Mouse (Mus musculus) thymus, adult 2 months (tissue): ENCODE measurements around the gene Fli1.

ENCODE experiments used
- CTCF ChIP-seq: fragments of 200-500 bp; IDR thresholded peaks from 2 replicates; pipeline ENCODE4 v1.5.1; 2012; ENCODE audit warnings: mild to moderate bottlenecking, control low read depth, low read length, moderate library complexity, borderline replicate concordance; ENCODE audit not compliant: control insufficient read depth, poor library complexity, insufficient read depth; ENCODE audit errors: extremely low read depth
- POLR2A ChIP-seq: fragments of 200-500 bp; IDR thresholded peaks from 2 replicates; pipeline ENCODE4 v1.6.1; 2012; ENCODE audit warnings: mild to moderate bottlenecking, low read length, control low read depth, moderate library complexity; ENCODE audit not compliant: control insufficient read depth, poor library complexity, insufficient read depth; ENCODE audit errors: extremely low read depth

DNA sequence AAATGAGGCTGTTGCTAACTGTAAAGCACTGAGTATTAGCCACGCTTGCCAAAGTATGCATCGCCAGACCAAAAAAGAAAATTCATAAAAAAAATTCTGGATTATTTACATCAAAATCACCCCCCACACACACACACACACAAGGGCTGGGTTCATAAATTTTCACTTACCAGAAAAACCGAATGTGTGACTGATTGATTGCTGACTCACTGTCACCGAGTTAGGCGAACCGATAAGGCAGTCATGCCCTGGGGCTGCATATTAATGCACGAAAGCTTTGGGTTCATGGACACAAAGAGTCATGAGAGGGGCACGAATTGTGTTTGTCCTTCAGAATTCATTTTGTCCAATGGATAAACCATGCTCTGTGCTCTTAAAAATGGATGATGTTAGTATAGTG, 17.2 kb upstream of the Fli1 start:
- no peak for TF ChIP-seq POLR2A
- TF ChIP-seq CTCF, result no peak
